Mouse (Mus musculus) brain, embryonic 14.5 days (tissue): ENCODE data around the gene Furin.

Source experiments
- CTCF ChIP-seq: fragments of 200-500 bp; IDR thresholded peaks from 2 replicates; pipeline ENCODE4 v1.5.1; 2012; ENCODE audit warnings: inconsistent platforms, mild to moderate bottlenecking, moderate library complexity, borderline replicate concordance; ENCODE audit not compliant: insufficient read depth, insufficient read length; ENCODE audit errors: extremely low read depth
- POLR2A ChIP-seq: fragments of 200-500 bp; IDR thresholded peaks from 2 replicates; pipeline ENCODE4 v1.6.1; 2012; ENCODE audit warnings: mild to moderate bottlenecking, inconsistent platforms, borderline replicate concordance; ENCODE audit not compliant: poor library complexity, insufficient read depth, insufficient read length, severe bottlenecking; ENCODE audit errors: extremely low read depth

DNA sequence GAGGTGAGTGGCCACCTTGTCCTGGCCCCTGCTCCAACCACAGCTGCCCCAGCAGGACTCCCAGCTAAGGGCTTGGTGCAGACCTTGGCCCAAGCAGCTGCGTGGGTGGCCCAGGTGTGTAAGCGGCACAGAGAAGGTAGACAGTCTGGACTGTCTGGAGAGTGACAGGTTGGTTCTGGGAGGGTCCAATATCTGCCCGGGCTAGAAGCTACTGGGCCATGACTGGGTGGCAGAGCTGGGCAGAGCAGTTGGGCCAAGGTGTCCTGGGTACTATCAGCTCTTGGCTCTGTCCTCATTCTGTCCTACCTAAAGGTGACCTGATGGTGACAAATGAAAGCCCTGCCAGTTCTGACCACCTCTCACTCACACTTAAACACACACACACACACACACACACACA is 37.9 kb upstream of the Furin start:
- no peak for TF ChIP-seq POLR2A
- no peak for TF ChIP-seq CTCF
